Mouse (Mus musculus): ENCODE results near the gene Adcy5.

Adcy5 gene

DNA sequence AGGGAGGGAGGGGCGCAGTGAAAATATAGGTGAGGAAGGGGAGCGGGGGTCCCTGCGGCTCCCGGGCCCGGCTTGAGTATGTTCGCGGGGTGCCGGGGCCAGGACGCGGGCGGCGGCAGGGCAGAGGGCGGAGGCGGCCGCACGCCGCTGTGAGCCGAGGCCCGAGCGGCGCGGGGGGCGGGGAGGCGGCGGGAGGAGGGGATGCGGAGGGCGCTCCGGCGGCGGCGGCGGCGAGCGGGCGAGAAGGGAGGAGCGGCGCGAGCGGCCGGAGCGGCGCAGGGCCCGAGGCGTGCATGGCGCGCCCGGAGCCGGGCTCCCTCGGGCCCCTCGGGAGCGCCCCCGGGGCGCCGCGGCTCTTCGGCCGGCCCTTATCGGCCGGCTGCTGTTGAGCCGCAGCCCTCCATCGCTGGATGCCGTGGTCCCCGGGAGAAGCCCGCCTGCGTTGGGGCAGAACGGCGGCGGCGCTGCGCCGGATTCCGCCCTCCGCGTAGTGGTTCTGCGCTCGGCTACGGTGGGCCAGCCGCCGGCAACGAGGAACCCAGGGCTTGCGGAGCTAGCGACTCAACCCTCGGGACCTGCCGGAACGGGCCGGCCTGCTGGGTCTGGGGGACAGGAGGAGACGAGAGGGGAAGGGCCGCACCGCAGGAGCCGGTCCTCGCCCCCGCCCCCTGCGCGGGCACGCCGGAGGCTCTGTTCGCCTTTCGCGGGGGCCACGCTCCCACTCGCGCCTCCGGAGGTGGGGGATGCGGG, at the start of gene Adcy5:
TSS of gene Adcy5 (plus strand) at position 237 of the 750 bp plus-strand sequence.
- peak; percentile 48 for DNase-seq

DNA sequence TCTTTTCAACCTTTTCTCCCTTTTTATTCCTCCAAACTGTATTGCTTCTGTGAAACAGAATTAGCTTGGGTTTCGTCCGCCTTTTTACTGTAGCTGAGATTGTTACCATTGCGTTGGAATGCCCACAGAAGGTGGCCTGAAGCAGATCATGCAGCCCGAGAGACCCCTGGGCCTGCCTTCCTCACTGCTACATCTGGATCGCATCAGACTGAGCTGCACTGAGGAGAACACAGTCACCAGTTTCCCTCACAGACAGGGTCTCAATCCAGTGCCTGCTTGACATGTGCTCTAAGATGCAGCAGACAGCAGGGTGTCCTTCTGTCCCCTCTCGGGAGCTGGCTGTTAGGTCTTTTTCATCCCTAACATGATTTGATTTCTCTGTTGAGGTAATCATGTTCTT, 46.7 kb upstream of the Adcy5 start:
- DNase-seq, result no peak

DNA sequence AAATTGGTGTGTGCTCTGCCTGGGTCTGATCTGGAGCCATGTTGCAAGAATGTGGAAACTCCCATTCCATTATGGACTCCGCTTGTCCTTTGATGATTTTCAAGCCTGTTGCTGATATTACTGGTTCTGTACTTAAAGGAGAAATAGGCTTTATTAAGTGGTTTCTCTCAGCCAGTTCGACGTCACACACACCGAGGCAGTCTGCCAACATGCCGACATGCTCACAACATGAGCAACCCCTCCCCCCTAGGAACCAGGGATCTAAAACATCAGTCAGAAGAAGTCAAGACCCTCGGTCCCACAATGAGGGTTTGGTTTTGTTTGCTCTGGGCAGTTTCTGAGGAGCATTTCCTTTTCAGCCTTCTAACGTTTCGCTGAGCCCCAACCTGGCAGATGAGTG, 45.5 kb upstream of the Adcy5 start:
- no peak for DNase-seq

DNA sequence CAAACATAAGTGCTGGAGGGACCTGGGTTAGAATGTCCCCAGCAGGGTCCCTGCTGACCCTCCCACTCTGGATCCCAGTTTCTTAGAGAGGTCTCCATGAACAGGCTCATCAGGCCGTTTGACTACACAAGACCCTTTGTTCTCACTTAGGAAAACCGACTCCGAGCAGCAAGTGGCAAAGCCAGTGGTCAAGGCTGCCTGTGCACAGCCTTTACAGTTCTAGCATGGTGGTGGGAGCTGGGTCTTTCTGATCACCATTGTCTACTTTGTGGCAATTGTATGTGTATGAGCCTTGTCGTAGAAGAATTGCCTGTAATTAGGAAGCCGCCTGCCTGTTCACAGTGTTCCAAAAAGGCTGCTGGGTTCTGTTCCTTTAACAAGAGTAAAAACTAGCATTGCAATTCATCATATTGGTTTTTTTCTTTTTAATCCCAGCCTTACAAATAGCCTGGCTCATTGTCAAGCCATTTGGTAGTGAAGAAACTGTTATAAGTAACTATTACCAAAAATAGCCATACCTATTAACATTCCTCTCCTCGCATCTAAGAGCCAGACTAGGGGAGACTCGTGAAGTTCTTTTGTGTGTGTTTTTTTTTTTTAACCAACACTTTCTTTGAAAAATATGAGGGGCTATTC, 44.9 kb upstream of the Adcy5 start:
- DNase-seq, result no peak

DNA sequence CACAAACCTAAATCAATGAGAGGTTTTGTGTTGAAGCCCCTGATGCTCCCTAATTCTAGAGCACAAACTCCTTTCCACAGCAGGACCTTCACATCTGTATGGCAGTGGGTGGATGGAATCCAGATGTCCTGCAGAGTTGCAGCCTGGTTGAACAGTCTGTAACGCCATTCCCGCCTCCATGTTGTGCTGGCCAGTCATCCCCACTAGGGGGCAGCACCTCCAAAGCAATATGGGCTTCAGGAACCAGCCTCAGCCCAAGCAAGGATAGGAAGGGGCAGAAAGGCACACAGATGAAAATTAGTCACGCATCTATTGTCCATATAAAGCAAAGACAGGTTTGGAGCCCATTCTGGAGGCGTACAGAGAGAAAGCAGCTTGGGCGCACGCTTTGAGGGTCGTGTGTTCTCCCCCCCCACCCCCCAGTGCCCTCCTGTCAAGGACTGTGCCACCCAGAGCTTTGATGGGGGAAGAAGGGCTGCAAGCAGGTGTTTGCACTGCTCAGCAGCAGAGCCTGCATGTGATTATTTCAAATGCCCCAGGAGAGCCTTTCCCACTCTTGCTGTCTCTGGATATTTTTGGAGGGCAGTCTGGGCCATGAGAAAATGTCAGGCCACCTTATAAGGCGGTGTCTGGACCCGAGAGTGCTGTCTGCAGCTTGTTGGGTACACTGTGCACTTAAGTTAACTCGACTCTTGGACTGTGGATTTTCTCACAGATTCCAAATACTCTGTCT, 44.1 kb upstream of the Adcy5 start:
- DNase-seq, result peak; percentile 87

DNA sequence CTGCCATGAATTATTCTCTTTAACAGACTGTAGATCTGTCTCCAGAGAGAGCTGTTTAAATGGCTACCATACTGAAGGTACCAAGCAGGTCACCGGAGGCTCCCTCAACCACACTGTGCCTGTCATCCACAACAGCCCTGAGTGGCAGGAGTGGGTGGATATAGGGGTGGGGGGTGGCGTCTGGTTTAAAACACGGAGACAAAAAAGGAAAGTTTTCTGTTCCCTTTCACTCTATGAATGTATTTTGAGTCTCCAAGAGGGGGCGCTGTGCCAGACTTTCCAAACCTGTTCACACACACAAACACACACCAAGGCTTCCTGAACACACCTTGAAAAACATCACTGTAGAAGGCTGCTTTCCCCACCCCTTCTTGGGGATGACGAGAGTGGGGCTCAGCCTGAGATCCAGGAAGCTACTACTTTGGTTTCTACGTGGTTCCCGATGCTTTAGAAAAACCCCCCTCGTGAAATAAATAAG, 43.5 kb upstream of the Adcy5 start:
- peak; percentile 61 for DNase-seq

DNA sequence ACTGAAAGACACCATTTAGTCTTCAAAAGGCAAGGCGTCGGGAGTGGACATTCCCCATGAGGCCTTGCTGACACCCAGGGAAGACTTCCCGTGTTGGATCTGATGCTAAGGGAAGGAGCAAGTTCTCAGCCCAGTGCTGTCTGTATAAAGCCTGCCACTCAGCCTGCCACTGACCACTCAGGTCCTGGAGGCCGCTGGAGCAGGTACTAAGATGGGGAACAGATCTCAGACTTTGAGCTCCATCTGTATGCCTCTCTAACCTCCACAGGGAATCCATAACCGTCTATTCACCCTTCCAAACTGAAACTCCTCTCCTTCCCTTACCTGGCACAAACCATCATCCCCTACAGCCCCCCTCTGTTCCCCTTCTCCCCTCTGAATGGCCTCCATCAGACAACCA, 41.2 kb upstream of the Adcy5 start:
- no peak for DNase-seq

DNA sequence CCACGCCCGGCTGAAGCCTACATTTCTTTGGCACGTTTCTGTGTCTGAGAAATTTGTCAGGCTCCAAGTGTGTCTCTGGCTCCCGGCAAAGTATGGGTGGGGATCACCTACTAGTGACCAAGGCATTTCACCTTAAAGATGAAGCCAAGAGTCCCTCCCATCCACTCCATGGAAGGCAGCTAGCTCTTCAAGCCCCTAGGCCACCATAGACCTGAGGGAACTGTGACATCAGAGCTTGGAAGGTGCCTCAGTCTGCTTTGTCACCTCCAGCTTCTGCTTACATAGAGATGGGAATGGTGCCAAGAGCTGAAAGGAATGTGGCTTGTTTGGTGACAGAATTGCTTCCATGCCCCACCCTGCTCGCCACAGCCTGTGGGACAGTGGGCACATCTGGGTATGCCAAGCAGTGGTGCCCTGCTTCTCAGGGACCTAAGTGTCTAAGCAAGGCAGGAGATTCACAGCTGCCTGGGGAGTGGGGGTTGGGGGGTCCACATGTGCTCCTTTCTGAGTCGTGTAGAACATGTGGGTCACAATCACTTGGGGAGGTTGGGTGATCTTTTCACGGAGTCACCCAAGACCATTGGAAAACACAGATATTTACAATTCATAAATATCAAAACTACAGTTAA, 38.2 kb upstream of the Adcy5 start:
- no peak for DNase-seq

DNA sequence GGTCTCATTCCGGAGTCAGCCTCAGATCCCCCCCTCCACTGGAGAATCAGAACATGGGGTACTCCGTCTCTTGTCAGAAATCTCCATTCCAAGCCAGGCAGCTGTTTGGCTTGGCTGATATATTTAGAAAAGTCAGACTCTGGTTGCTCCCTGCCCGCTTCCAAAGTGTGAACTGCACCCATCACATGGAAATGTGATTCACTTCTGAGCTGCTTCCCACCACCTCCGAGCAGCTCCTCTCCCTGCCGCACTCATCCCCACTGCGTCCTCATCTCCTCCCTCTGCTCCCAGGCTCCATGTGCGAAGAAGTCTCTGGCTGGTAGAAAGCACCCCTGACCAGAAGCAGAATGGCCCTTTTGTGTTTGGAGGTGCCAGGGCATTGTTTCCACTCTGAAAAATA, 37.2 kb upstream of the Adcy5 start:
- DNase-seq, result no peak

DNA sequence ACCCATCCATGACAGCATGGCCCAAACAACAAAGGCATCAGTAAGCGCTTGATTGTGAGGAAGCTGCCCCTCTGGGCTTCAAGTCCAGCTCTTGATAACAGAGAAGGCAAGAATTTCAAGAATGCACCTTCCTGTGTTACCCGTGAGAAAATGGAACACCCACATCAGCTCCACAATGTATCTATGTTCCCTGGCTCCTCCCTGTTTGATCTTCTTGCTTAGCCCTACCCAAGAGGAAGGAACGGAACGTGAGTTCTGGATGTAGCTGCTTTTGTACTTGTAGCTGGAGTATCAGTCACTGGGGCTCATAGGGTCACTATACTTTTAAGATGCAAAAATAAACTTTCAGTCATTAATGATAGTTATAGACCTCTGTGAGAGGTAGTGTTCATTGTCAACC, 34.1 kb upstream of the Adcy5 start:
- no peak for DNase-seq

DNA sequence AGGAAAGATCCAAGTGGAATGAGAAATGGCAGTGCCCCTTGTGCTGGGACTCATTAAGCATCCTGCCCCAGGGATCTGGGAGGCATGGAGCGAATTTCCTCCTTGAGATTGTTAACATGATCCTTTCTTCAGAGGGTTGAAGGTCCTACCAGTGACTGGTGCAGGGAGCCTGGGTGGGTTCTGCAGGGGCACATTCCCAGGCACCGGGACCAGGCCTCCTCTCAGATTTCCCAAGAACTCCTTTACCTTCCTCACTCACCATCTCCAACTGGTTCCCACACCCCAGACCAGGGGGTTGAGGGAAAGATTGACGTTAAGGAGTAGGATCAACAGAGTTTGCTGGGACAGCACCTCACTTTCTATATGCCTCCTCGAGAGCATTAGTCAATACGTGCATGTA, 27.4 kb upstream of the Adcy5 start:
- no peak for DNase-seq

DNA sequence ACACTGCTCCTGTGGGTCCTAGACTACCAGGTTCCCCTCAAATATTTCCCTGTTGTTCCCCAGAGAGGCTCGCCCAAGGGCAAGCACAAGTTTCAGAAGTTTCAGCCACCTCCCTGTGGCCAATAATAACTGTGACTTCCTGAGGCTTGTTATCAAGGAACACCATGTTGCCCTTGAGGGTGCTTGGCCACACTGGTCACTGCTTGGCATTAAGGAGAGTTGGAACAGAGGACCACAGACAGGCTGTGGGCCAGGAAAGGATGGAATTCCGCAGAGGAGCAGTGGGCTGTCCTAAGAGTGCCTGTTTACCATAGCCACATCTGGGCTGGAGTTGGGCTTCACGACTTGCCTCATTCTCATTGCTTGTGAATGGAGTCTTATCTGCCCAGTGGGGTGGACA, 24.5 kb upstream of the Adcy5 start:
- no peak for DNase-seq

DNA sequence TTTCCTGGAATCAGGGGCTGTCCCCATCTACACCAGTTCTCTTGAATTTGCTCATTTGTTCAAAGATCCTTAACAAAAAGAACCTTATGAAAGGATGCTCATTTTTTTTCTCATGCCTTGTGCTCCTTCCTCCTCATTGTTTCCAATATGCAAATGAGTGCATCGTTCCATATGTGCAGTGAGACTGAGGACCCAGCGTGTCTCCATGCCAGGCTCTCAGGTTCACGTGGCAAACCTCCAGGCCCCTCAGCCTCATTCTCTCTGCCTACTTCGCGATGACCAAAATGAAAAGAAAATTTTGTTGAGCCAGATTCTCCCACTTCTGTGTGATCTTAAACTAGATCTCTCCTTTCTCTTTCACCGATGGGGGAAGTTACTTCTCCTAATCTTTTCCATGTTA, 15.3 kb upstream of the Adcy5 start:
- DNase-seq, result no peak

DNA sequence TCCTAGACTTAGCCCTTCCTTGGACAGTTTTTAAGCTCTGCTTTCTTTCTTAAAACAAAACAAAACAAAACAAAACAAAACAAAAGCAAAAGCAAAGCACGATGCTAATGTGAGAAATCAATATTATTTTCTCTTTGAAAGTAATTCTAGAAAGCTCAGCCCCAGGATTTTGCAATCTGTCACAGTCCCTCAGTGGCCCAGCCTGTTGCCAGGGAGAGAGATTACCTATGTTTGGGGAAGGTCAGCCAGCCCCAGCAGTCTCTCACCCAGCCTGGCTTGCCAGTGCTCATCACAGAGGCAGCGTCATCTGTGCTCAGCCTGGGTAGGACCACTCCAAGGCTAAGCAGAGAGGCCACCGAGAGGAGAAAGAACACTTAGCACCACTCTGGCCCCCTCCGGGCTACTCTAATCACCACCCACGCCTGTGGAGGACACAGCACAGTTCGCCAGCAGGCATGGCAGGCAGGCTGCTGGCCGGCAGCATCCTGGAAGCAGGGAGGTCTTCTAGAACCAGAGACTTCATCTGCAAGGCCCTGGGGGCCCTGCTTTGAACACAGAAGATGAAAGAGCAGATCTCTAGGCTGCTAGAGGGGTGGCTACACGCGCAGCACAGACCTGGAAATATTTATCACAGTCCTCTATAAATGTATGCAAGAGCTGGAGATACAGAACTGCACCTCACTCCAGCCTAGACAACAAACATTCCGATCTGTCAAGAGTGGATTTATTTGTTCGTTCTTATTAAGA, 14.6 kb upstream of the Adcy5 start:
- no peak for DNase-seq

DNA sequence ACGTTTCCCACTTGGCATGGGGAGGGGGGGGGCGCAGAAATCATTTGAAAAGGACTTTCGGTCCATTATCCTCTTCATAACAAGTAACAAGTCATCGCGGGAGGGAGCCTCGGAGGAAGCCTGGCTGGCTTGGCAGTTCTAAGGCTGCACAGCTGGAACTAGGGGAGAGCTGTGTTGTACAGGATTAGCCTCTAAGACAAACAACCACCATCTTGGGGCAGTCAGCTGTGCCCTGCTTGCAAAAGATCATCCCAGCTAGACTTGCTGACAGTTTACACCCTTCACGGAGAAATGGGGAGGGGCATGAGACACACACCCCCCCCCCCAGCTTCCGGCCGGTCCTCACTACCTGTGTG, 14.1 kb upstream of the Adcy5 start:
- no peak for DNase-seq

DNA sequence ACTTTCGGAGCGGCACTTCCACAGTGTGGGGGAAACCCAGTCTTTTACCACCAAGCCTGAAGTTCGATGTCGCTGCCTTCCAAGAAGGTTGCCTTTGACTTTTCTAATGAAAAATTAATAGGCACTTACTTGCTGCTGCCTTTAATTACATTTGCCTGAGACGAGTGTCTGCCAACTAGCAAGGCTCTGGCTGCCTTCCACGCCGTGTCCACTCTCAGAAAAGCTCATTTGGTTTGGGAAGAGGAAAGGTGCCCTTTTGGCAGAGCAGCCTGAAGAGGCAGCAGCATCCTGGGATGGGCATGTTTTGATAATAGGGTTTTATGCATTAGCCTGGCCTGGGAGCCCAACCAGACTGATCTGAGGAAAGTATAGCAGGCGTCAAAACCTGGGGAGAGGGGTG, 12.8 kb upstream of the Adcy5 start:
- DNase-seq, result no peak

DNA sequence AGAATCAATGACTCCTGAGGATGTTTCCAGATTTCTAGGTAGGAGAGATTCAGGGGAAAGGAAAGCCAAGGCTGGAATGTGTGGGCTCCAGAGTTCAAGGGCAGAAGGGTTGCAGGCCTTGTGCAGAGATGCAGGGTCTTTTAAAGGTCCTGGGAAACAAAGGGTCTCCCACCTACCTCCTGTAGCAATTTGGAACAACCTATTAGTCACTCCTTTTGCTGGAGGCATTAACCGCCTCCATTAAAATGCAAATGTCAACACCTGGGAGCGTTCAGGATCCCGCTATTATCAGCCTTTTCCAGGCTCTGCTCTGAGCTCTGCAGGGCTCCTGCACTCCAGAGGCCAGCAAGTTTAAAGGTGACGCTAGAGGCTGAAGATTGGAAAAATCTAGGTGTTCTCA, 8.5 kb upstream of the Adcy5 start:
- DNase-seq, result no peak

DNA sequence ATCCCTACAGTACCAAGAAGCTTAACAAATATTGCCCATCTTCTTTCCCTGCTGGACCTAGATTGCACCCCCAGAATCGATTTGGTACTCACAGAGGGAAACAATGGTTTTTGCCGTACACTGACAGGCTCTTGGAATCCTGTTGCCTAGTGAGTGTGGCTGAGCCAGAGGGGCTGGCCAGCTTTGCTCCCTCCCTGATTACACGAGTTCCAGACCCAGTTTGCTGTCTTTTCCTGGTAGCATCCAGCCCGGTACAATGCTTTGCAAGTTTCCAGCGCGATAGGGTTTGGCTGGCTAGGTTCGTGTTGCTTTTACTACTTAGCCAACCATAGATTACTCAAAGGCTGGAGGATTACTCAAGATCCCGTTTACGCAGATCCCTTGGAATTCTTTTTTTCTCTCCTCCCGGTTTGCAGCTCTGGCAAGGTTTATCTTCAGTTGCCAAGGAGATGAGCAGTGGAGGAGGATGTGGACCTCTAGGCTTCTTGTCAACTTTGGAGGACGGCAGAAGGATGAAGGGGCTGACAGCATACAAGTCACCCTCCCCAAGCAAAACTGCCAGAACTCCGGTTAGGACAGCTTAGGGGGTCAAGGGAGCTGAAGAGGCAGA, 1.4 kb upstream of the Adcy5 start:
- DNase-seq, result no peak

DNA sequence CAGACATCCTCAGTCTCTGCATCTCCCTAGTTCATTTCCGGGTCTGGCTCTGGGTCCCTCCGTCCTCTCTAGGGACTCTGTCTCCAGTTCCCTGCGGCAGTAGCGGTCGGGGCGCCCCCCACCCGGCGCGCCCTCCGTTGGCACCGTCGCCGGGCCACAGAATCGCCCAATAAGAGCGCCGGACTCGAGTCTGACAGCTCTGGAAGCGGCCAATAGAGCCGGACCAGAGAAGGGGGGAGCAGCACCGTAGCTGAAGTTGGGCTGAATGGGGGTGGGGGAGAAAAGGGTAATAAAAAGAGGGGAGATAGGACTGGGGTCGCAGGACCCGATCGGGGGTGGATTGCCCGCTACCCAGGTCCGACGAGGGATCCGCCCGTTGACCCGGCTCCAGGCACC, 434 bp upstream of the Adcy5 start:
- peak; percentile 63 for DNase-seq

DNA sequence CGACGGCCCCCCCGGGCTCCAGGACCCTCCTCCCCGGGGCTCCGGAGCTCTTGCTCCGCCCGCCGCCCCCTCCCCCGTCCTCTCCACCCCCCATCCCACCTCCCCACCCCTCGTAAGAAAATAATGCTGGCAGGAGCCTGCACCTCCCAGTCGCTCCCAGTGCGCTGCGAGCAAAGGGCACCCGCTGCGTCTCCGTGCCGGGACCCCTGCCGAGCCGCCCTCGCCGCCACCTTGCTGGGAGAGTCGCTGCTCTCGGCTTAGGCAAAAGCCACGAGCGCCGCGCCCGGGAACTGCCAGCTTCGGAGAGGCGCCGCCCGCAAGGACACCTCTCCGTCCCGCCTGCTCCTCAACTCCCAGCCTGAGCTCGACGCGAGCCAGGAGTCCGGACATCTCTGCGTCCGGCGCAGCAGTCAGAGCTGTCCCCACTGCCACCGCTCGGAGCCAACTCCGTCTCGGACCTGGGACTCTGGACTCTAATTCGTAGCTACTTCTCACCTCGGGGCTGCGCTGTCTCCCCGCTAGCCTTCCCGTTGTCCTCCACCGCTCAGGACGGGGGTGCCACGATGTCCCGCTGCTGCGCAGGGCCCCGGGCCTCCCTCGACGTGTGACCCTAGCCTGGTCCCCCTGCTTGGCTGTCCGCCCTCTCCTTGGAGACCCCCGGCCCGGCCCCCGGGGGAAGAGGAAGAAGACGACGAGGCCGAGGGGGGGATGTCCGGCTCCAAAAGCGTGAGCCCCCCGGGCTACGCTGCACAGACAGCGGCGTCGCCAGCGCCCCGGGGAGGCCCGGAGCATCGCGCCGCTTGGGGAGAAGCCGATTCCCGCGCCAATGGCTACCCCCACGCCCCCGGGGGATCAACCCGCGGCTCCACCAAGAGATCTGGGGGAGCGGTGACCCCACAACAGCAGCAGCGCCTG, 971 bp downstream of the Adcy5 start:
- peak; percentile 53 for DNase-seq

DNA sequence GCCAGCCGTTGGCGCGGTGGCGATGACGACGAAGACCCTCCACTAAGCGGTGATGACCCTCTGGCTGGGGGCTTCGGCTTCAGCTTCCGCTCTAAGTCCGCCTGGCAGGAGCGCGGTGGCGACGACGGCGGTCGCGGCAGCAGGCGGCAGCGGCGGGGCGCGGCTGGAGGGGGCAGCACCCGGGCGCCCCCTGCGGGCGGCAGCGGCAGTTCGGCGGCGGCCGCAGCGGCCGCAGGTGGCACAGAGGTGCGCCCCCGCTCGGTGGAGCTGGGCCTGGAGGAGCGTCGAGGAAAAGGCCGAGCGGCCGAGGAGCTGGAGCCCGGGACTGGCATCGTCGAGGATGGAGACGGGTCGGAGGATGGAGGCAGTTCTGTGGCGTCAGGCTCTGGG, 1.6 kb downstream of the Adcy5 start:
- peak; percentile 63 for DNase-seq
